Mouse (Mus musculus): ENCODE results near the gene Hic2.

GRCm38 (mm10) chr16:17300818-17301217, 67.4 kb downstream of the Hic2 start:
- TF ChIP-seq TAL1 (IDR thresholded peaks at IDR 0.05; ENCODE audit: low read length): no peak
- no peak for TF ChIP-seq GATA1 (IDR thresholded peaks at IDR 0.05; ENCODE audit: low read length)
